Mouse (Mus musculus) T-cell, adult 2 months (primary cell): ENCODE data around the gene Rcor2.

Experiments used
- DNase-seq: peaks from one replicate; pipeline ENCODE4 v3.0.0; 2022; ENCODE audit warnings: low spot score

Rcor2 gene

GRCm38 (mm10) chr19:7265478-7266191 is 1.5 kb upstream of the Rcor2 start:
- DNase-seq: no peak

- DNase-seq: no peak
Observed at GRCm38 (mm10) chr19:7266421-7266831, 699 bp upstream of the Rcor2 start.

GRCm38 (mm10) chr19:7267781-7268721 is 926 bp downstream of the Rcor2 start:
- peak; percentile 68 for DNase-seq

GRCm38 (mm10) chr19:7268722-7269090 is 1.6 kb downstream of the Rcor2 start:
- peak; percentile 70 for DNase-seq

- no peak for DNase-seq
Observed at GRCm38 (mm10) chr19:7269290-7270044, 2.3 kb downstream of the Rcor2 start.

GRCm38 (mm10) chr19:7273486-7273885 is 6.4 kb downstream of the Rcor2 start:
- no peak for DNase-seq

- DNase-seq: no peak
Observed at GRCm38 (mm10) chr19:7274326-7274990, 7.3 kb downstream of the Rcor2 start.

GRCm38 (mm10) chr19:7275131-7275789 is 8.1 kb downstream of the Rcor2 start:
- DNase-seq: no peak

- no peak for DNase-seq
Observed at GRCm38 (mm10) chr19:7276053-7276659, 9.0 kb downstream of the Rcor2 start.

- no peak for DNase-seq
Observed at GRCm38 (mm10) chr19:7276796-7277195, 9.7 kb downstream of the Rcor2 start.

GRCm38 (mm10) chr19:7278200-7278906 is 11.2 kb downstream of the Rcor2 start:
- no peak for DNase-seq

- peak; percentile 46 for DNase-seq
Observed at GRCm38 (mm10) chr19:7279114-7279513, 12.0 kb downstream of the Rcor2 start.

GRCm38 (mm10) chr19:7280557-7281330 is 13.6 kb downstream of the Rcor2 start:
- DNase-seq: no peak

GRCm38 (mm10) chr19:7286563-7287315 is 19.6 kb downstream of the Rcor2 start:
- DNase-seq: no peak

- DNase-seq: no peak
Observed at GRCm38 (mm10) chr19:7288288-7288687, 21.2 kb downstream of the Rcor2 start.

GRCm38 (mm10) chr19:7289767-7290166 is 22.6 kb downstream of the Rcor2 start:
- no peak for DNase-seq

- no peak for DNase-seq
Observed at GRCm38 (mm10) chr19:7291958-7292709, 25.0 kb downstream of the Rcor2 start.
